Mouse (Mus musculus): Measurements from ENCODE around the gene Sptssa. TPM values are rescaled to one million over a fixed set of nuclear protein-coding genes. Genes with fewer than 3 reads are reported as not detected.

Gene Sptssa
- total RNA-seq, 4 experiments from 2014 or later: 16.3 to 23.9 (median 19.2) TPM

Small RNA genes within 50 kb of the gene (microRNA-seq; reads per million reads assigned to microRNA genes)
- gene Mir1892: not detected

Other genes starting within 250 kb of the Sptssa start
- 10 to 100 TPM; 15.1 to 24.6 (median 15.1) TPM for gene Eapp, start 39.3 kb upstream of the Sptssa start, total RNA-seq (2022)
- 10 to 100 TPM; 19.1 to 21.2 (median 19.7) TPM for gene Snx6, start 139.1 kb upstream of the Sptssa start, total RNA-seq (2022)
- gene Cfl2, start 206.3 kb upstream of the Sptssa start, total RNA-seq (2022): 100 to 1,000 TPM; 479 to 530 (median 494) TPM

Data from gastrocnemius, adult 8-10 months (tissue).